Mouse (Mus musculus) G1E (cell line): ENCODE data around the gene Gnpat.

Source experiments
- CTCF ChIP-seq: IDR thresholded peaks from 2 replicates; pipeline ENCODE4 v1.5.1; 2012; ENCODE audit warnings: low read depth, low read length, inconsistent platforms, mixed read lengths
- GATA1 ChIP-seq: IDR thresholded peaks from 2 replicates; pipeline ENCODE4 v1.6.1; 2012; ENCODE audit warnings: borderline replicate concordance, low read length, inconsistent platforms, mixed read lengths
- GATA2 ChIP-seq: IDR thresholded peaks from 2 replicates; pipeline ENCODE4 v1.6.1; 2012; ENCODE audit warnings: low read depth, low read length, inconsistent platforms, borderline replicate concordance
- POLR2AphosphoS5 ChIP-seq: IDR thresholded peaks from 2 replicates; pipeline ENCODE4 v1.6.1; 2012; ENCODE audit warnings: low read depth, low read length, inconsistent platforms; ENCODE audit not compliant: insufficient replicate concordance
- TAL1 ChIP-seq: conservative IDR thresholded peaks from 2 replicates; pipeline ENCODE4 v1.6.1; 2012; ENCODE audit warnings: low read depth, low read length, inconsistent platforms, mixed read lengths

- TF ChIP-seq CTCF (no peak), GATA1 (no peak), GATA2 (no peak), TAL1 (no peak), POLR2AphosphoS5 (no peak)
Observed at GRCm38 (mm10) chr8:124823497-124823896, 39.3 kb upstream of the Gnpat start.
